In the genomic region with DNA sequence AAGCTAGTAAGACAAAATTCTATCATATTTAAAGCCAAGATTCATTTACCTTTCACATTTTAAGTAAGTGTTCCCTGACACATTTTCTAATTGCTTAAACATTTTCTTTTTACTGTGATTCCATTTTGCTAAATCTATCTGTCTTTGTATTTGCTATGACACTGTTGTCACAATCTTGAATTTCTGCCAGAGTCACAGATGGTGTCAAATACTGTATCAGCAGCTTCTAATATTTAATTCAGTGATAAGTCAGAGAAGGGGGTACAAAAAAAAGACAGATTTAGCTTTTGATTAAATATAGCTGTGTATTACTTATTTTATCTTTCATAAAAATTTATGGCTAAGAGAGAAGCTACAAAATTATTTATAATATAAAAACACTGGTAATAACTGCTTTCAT, we compare ENCODE assay signal across 13 mouse cellular contexts.
"Had no signal": no experiment of that assay in that cellular context is flagged by ENCODE, and none has a peak within 500 bp of the region (broad histone marks: within the 10 kb centered on the region; RNA-seq: fewer than 3 reads in every experiment).

No protein-coding gene starts in this region.

- H3K4me2 ChIP-seq: limb, embryonic 15.5 days; liver, embryonic 12.5 days; lung, embryonic 14.5 days; midbrain, embryonic 11.5 days; midbrain, embryonic 15.5 days; neural tube, embryonic 12.5 days had no signal

- H3K27me3 ChIP-seq: limb, embryonic 15.5 days; liver, embryonic 12.5 days; megakaryocyte, embryonic 14.5 days; midbrain, embryonic 15.5 days; neural tube, embryonic 12.5 days had no signal

- DNase-seq: kidney, postnatal 10 days; kidney, postnatal 4 days; lung, embryonic 14.5 days; lung, postnatal 10 days; thymus, postnatal 14 days had no signal

- H3K9me3 ChIP-seq: limb, embryonic 15.5 days; liver, embryonic 12.5 days; megakaryocyte, embryonic 14.5 days; midbrain, embryonic 15.5 days; neural tube, embryonic 12.5 days had no signal

- H3K27ac ChIP-seq: limb, embryonic 15.5 days; liver, embryonic 12.5 days; macrophage; midbrain, embryonic 15.5 days; neural tube, embryonic 12.5 days; stomach, postnatal 0 days had no signal

- H3K36me3 ChIP-seq: limb, embryonic 15.5 days; liver, embryonic 12.5 days; midbrain, embryonic 15.5 days; neural tube, embryonic 12.5 days had no signal

- H3K4me1 ChIP-seq: limb, embryonic 15.5 days; liver, embryonic 12.5 days; megakaryocyte, embryonic 14.5 days; midbrain, embryonic 15.5 days; neural tube, embryonic 12.5 days had no signal

- H3K9ac ChIP-seq: limb, embryonic 15.5 days; liver, embryonic 12.5 days; lung, embryonic 14.5 days; midbrain, embryonic 15.5 days; neural tube, embryonic 12.5 days had no signal

- ATAC-seq: liver, embryonic 12.5 days; midbrain, embryonic 15.5 days had no signal

- H3K4me3 ChIP-seq: limb, embryonic 15.5 days; liver, embryonic 12.5 days; midbrain, embryonic 15.5 days; neural tube, embryonic 12.5 days had no signal
